8 mouse cellular contexts compared by ENCODE assay signal in genomic region chr8:72680133-72680532, GRCm38 (mm10). TPM values are rescaled to one million over a fixed set of nuclear protein-coding genes. Genes with fewer than 3 reads are reported as not detected.
A peak's percentile ranks its signal among the peaks of the same experiment; 100 is the strongest.
DNase-seq lines count a peak whose midpoint lies in the region; ATAC-seq lines count a peak whose summit lies in the region.
"Had no signal": no experiment of that assay in that cellular context is flagged by ENCODE, and none has a peak within 500 bp of the region (broad histone marks: within the 10 kb centered on the region; RNA-seq: fewer than 3 reads in every experiment).

No protein-coding gene starts in this region.

- H3K36me3 ChIP-seq in hindbrain, embryonic 12.5 days, result no peaks in the 10 kb centered on the region

- peak; percentile 47; the same call in 1 of the 2 replicates for ATAC-seq in hindbrain, embryonic 12.5 days (ENCODE audit: low FRiP score)
- peak; percentile 92 for ATAC-seq in megakaryocyte-erythroid progenitor cell, adult 5-6 weeks (replicated peaks; ENCODE audit: low FRiP score, low TSS enrichment, poor library complexity, severe bottlenecking)

- H3K27me3 ChIP-seq in hindbrain, embryonic 12.5 days, result no peaks in the 10 kb centered on the region

- H3K9ac ChIP-seq in hindbrain, embryonic 12.5 days, result no peak overlapping the region

- WGBS in hindbrain, embryonic 12.5 days, result 12% methylated on average over 3 of the region's 3 CpGs

- DNase-seq in MEL-GATA-1-ER (ENCODE audit: extremely low read depth, low read depth), result peak; percentile 37
- DNase-seq in brain, adult 2 months (ENCODE audit: low read depth, low spot score), result peak; percentile 90
- DNase-seq in fibroblast of lung, adult 2 months (ENCODE audit: low read depth), result peak; percentile 19
- DNase-seq in layer of hippocampus, postnatal 36 days, result peak; percentile 59 to 68
- peak; percentile 39 for DNase-seq in skeletal muscle tissue, adult 2 months (ENCODE audit: low read depth, low spot score)

- no peaks in the 10 kb centered on the region for H3K9me3 ChIP-seq in hindbrain, embryonic 12.5 days (replicated peaks)

- no peak overlapping the region for H3K4me3 ChIP-seq in hindbrain, embryonic 12.5 days

- H3K4me1 ChIP-seq in hindbrain, embryonic 12.5 days, result no peaks in the 10 kb centered on the region

- no peak overlapping the region for H3K27ac ChIP-seq in hindbrain, embryonic 12.5 days
- H3K27ac ChIP-seq: macrophage had no signal

- H3K4me2 ChIP-seq in hindbrain, embryonic 12.5 days (replicated peaks), result no peak overlapping the region

RNA-seq across cellular contexts. Expression of gene Nwd1, which starts 33.6 kb away (rescaled TPM):
- polyA plus RNA-seq in hindbrain, embryonic 12.5 days (2016; fragmentation: Nextera tagmentation; extraction: Ambion mirVana), result 0.64 and 0.68 TPM in 2 replicates
- 10 to 100 TPM; 47.1 to 57.8 TPM for total RNA-seq in layer of hippocampus, postnatal 36 days (2021)
- 4.4 and 6.1 TPM in 2 replicates for total RNA-seq in megakaryocyte-erythroid progenitor cell, adult 5-6 weeks (2014; fragmentation: Nextera tagmentation)
- 1.9 and 5.8 TPM in 2 replicates for total RNA-seq in megakaryocyte-erythroid progenitor cell, adult 5-6 weeks (2017)

RNA-seq across cellular contexts. Expression of gene Sin3b, which starts 43.0 kb away (rescaled TPM):
- polyA plus RNA-seq in hindbrain, embryonic 12.5 days (2016; fragmentation: Nextera tagmentation; extraction: Ambion mirVana), result 149 and 163 TPM in 2 replicates
- 100 to 1,000 TPM; 170 to 183 TPM for total RNA-seq in layer of hippocampus, postnatal 36 days (2021)
- 81.0 and 90.9 TPM in 2 replicates for total RNA-seq in megakaryocyte-erythroid progenitor cell, adult 5-6 weeks (2014; fragmentation: Nextera tagmentation)
- total RNA-seq in megakaryocyte-erythroid progenitor cell, adult 5-6 weeks (2017), result 73.6 and 95.5 TPM in 2 replicates

Comparison
In these comparisons a context has a peak if more than half of its experiments do, and no peak if none do; other contexts are left out.
1. DNase-seq: peak in every context shown above with its lines; median percentile 90 in brain, adult 2 months; 64 in layer of hippocampus, postnatal 36 days; 39 in skeletal muscle tissue, adult 2 months; 37 in MEL-GATA-1-ER; 19 in fibroblast of lung, adult 2 months.
2. RNA of gene Nwd1, which starts 33.6 kb away (total RNA-seq): 47.1 to 57.8 TPM in layer of hippocampus, postnatal 36 days; 1.9 to 6.1 TPM in megakaryocyte-erythroid progenitor cell, adult 5-6 weeks; every median in the first group is over 4 times any median in the second.